Mouse (Mus musculus) spleen, adult 2 months (tissue): Measurements from ENCODE around the gene Cenpt. TPM values are rescaled to one million over a fixed set of nuclear protein-coding genes. Genes with fewer than 3 reads are reported as not detected.
A peak's percentile ranks its signal among the peaks of the same experiment; 100 is the strongest.

Experiments used
- DNase-seq, 2 experiments: peaks; one replicate each; pipeline versions ENCODE4 v3.0.0 to v3.0.0-alpha.2; 2012 to 2021; ENCODE audit warnings: low spot score in 2 of 2, low read depth in 1 of 2
- H3K27ac ChIP-seq: fragments of 200-500 bp; 2 replicates; pipeline ENCODE4 v1.5.1; 2012; ENCODE audit warnings: low read length, inconsistent platforms; ENCODE audit not compliant: insufficient read depth
- H3K27me3 ChIP-seq: fragments of 200-500 bp; 2 replicates; pipeline ENCODE4 v1.6.1; 2012; ENCODE audit warnings: mild to moderate bottlenecking, moderate library complexity, low read length, inconsistent platforms; ENCODE audit not compliant: control insufficient read depth, insufficient read depth
- H3K36me3 ChIP-seq: fragments of 200-500 bp; 2 replicates; pipeline ENCODE4 v1.6.1; 2012; ENCODE audit warnings: mild to moderate bottlenecking, low read length, inconsistent platforms; ENCODE audit not compliant: control insufficient read depth, insufficient read depth
- H3K4me1 ChIP-seq: fragments of 200-500 bp; 2 replicates; pipeline ENCODE4 v1.6.1; 2011; ENCODE audit warnings: inconsistent platforms; ENCODE audit not compliant: control insufficient read depth, insufficient read depth, insufficient read length
- H3K4me3 ChIP-seq: fragments of 200-500 bp; 2 replicates; pipeline ENCODE4 v1.5.1; 2011; ENCODE audit warnings: mild to moderate bottlenecking, inconsistent platforms; ENCODE audit not compliant: insufficient read depth, insufficient read length; ENCODE audit errors: extremely low read depth
- CTCF ChIP-seq: fragments of 200-500 bp; IDR thresholded peaks from 2 replicates; pipeline ENCODE4 v1.5.1; 2011; ENCODE audit warnings: mild to moderate bottlenecking, inconsistent platforms; ENCODE audit not compliant: insufficient read depth, insufficient read length, insufficient replicate concordance; ENCODE audit errors: extremely low read depth
- POLR2A ChIP-seq: fragments of 200-500 bp; IDR thresholded peaks from 2 replicates; pipeline ENCODE4 v1.6.1; 2011; ENCODE audit warnings: low read depth, low read length, inconsistent platforms
- WGBS: fragments of 180-500 bp; shearing (Covaris S2); methylation state at CpG from one replicate; pipeline ENCODE4 v1.1.7; 2018; 5-methylcytosine and 5-hydroxymethylcytosine counted together
- polyA plus RNA-seq: library from polyadenylated mRNA; depleted of rRNA; stranded (reverse); fragments of >200 nt; gene quantifications from 2 replicates; pipeline ENCODE4 v1.2.3, GENCODE M21; 2012

The Cenpt gene
- polyA plus RNA-seq, 1 experiment: 14.2 TPM

GRCm38 (mm10) chr8:105819659-105820058 lies 33.4 kb downstream of the Cenpt start:
- Histone ChIP-seq H3K27me3 (no peaks in the 10 kb centered on the region), H3K4me3 (no peak overlapping the region), H3K36me3 (peaks cover 8% of the 10 kb centered on the region), H3K4me1 (no peaks in the 10 kb centered on the region), H3K27ac (no peak overlapping the region)
- DNase-seq: no peak
- no peak for TF ChIP-seq POLR2A
- no peak for TF ChIP-seq CTCF
- WGBS: 83% methylated on average over 3 of the region's 3 CpGs

GRCm38 (mm10) chr8:105813241-105813640 lies 39.8 kb downstream of the Cenpt start:
- no peak for DNase-seq
- TF ChIP-seq CTCF: no peak
- TF ChIP-seq POLR2A: no peak
- Histone ChIP-seq H3K4me3 (no peak overlapping the region), H3K4me1 (peaks cover 27% of the 10 kb centered on the region), H3K27ac (no peak overlapping the region), H3K36me3 (no peaks in the 10 kb centered on the region), H3K27me3 (no peaks in the 10 kb centered on the region)
- WGBS: 97% methylated on average over 6 of the region's 6 CpGs

- no peak overlapping the region for H3K4me3 ChIP-seq
- peaks cover 27% of the 10 kb centered on the region for H3K4me1 ChIP-seq
- WGBS: 93% methylated on average over 5 of the region's 5 CpGs
These were observed 40.6 kb downstream of the Cenpt start for GRCm38 (mm10) chr8:105812511-105812910.

GRCm38 (mm10) chr8:105811543-105811942 lies 41.5 kb downstream of the Cenpt start:
- H3K36me3 ChIP-seq: no peaks in the 10 kb centered on the region
- WGBS: 57% methylated on average over 3 of the region's 3 CpGs
- no peaks in the 10 kb centered on the region for H3K27me3 ChIP-seq
- TF ChIP-seq POLR2A (no peak), CTCF (no peak)
- peaks cover 27% of the 10 kb centered on the region for H3K4me1 ChIP-seq
- DNase-seq: no peak
- H3K27ac ChIP-seq: peak overlapping the region; percentile 89
- no peak overlapping the region for H3K4me3 ChIP-seq

More at GRCm38 (mm10) chr8:105812511-105812910, 40.6 kb downstream of the Cenpt start:
- Histone ChIP-seq H3K36me3 (no peaks in the 10 kb centered on the region), H3K27ac (no peak overlapping the region), H3K27me3 (no peaks in the 10 kb centered on the region)
- no peak for DNase-seq
- TF ChIP-seq CTCF (no peak), POLR2A (no peak)

GRCm38 (mm10) chr8:105811061-105811460 lies 42.0 kb downstream of the Cenpt start:
- Histone ChIP-seq H3K36me3 (no peaks in the 10 kb centered on the region), H3K27ac (peak overlapping the region; percentile 89), H3K4me1 (peaks cover 27% of the 10 kb centered on the region), H3K27me3 (no peaks in the 10 kb centered on the region), H3K4me3 (no peak overlapping the region)
- DNase-seq: no peak
- 79% methylated on average over 10 of the region's 10 CpGs for whole genome bisulfite sequencing
- TF ChIP-seq CTCF (no peak), POLR2A (no peak)

GRCm38 (mm10) chr8:105810245-105810786 lies 42.8 kb downstream of the Cenpt start:
- Histone ChIP-seq H3K27ac (peak overlapping the region; percentile 89), H3K36me3 (no peaks in the 10 kb centered on the region), H3K4me3 (no peak overlapping the region), H3K27me3 (no peaks in the 10 kb centered on the region), H3K4me1 (peaks cover 27% of the 10 kb centered on the region)
- DNase-seq: peak in 1 of 2 experiments; percentile 52
- TF ChIP-seq CTCF: no peak
- no peak for TF ChIP-seq POLR2A
- whole genome bisulfite sequencing: 22% methylated on average over 6 of the region's 6 CpGs

GRCm38 (mm10) chr8:105808480-105808879 lies 44.6 kb downstream of the Cenpt start:
- Histone ChIP-seq H3K4me3 (no peak overlapping the region), H3K27me3 (no peaks in the 10 kb centered on the region), H3K4me1 (peaks cover 27% of the 10 kb centered on the region), H3K27ac (peak overlapping the region; percentile 54), H3K36me3 (peaks cover 5% of the 10 kb centered on the region)
- no peak for TF ChIP-seq CTCF
- DNase-seq: no peak
- 89% methylated on average over 2 of the region's 2 CpGs for WGBS

- Histone ChIP-seq H3K27ac (no peak overlapping the region), H3K36me3 (peaks cover 5% of the 10 kb centered on the region), H3K4me1 (peaks cover 27% of the 10 kb centered on the region), H3K4me3 (no peak overlapping the region), H3K27me3 (no peaks in the 10 kb centered on the region)
- 93% methylated on average over 5 of the region's 5 CpGs for WGBS
- DNase-seq: no peak
- no peak for TF ChIP-seq POLR2A
These were observed 45.3 kb downstream of the Cenpt start for GRCm38 (mm10) chr8:105807766-105808165.
